Mouse (Mus musculus) urinary bladder, postnatal 10 days (tissue): ENCODE results near the gene Fntb.

ENCODE experiments used
- DNase-seq: peaks from one replicate; pipeline ENCODE4 v3.0.0; 2022; ENCODE audit warnings: low spot score

Gene Fntb

GRCm38 (mm10) chr12:76795350-76795749 is 30.0 kb downstream of the Fntb start, which contains the start of gene Gpx2:
Gpx2 (minus strand) TSS chr12:76795554.
- DNase-seq, result no peak

- no peak for DNase-seq
Measured at GRCm38 (mm10) chr12:76796938-76797539, 31.6 kb downstream of the Fntb start.

GRCm38 (mm10) chr12:76798008-76798720 is 32.8 kb downstream of the Fntb start:
- DNase-seq, result no peak

GRCm38 (mm10) chr12:76803028-76803427 is 37.6 kb downstream of the Fntb start:
- DNase-seq, result no peak

- DNase-seq, result no peak
Measured at GRCm38 (mm10) chr12:76803700-76804252, 38.4 kb downstream of the Fntb start.

GRCm38 (mm10) chr12:76805056-76805811 is 39.8 kb downstream of the Fntb start:
- no peak for DNase-seq

- DNase-seq, result no peak
Measured at GRCm38 (mm10) chr12:76807796-76808195, 42.4 kb downstream of the Fntb start.

- no peak for DNase-seq
Measured at GRCm38 (mm10) chr12:76810491-76810890, 45.1 kb downstream of the Fntb start.

- DNase-seq, result no peak
Measured at GRCm38 (mm10) chr12:76811006-76811405, 45.6 kb downstream of the Fntb start.

- no peak for DNase-seq
Measured at GRCm38 (mm10) chr12:76813543-76813942, 48.2 kb downstream of the Fntb start.

- no peak for DNase-seq
Measured at GRCm38 (mm10) chr12:76814120-76814519, 48.7 kb downstream of the Fntb start.

- no peak for DNase-seq
Measured at GRCm38 (mm10) chr12:76816720-76817119, 51.3 kb downstream of the Fntb start.

GRCm38 (mm10) chr12:76817176-76817575 is 51.8 kb downstream of the Fntb start:
- DNase-seq, result no peak

GRCm38 (mm10) chr12:76818120-76818519 is 52.7 kb downstream of the Fntb start:
- DNase-seq, result no peak

GRCm38 (mm10) chr12:76818908-76819307 is 53.5 kb downstream of the Fntb start:
- no peak for DNase-seq

GRCm38 (mm10) chr12:76819816-76820215 is 54.4 kb downstream of the Fntb start:
- DNase-seq, result no peak

- no peak for DNase-seq
Measured at GRCm38 (mm10) chr12:76820615-76821014, 55.2 kb downstream of the Fntb start.

GRCm38 (mm10) chr12:76822002-76822650 is 56.7 kb downstream of the Fntb start:
- DNase-seq, result no peak

GRCm38 (mm10) chr12:76822651-76823041 is 57.3 kb downstream of the Fntb start, which contains the start of gene Rab15:
Rab15 (minus strand) TSS chr12:76822908.
- DNase-seq, result no peak

GRCm38 (mm10) chr12:76825283-76825682 is 59.9 kb downstream of the Fntb start:
- no peak for DNase-seq

GRCm38 (mm10) chr12:76832704-76833103 is 67.3 kb downstream of the Fntb start:
- no peak for DNase-seq
